Mouse (Mus musculus) left cerebral cortex, adult 18-20 months (tissue): ENCODE measurements around the gene Cysltr2. TPM values are rescaled to one million over a fixed set of nuclear protein-coding genes. Genes with fewer than 3 reads are reported as not detected.

Source experiments
- DNase-seq, 2 experiments: peaks; one replicate each; pipeline ENCODE4 v3.0.0; 2021 to 2022; ENCODE audit warnings: low spot score in 2 of 2, mixed read lengths in 1 of 2
- long read RNA-seq, 2 experiments: library from polyadenylated mRNA; stranded (forward); transcript quantifications; one replicate each; pipeline ENCODE4 v2.0.0; 2021
- total RNA-seq, 2 experiments: library from RNA; stranded (reverse); gene quantifications; 2 replicates each; pipeline ENCODE4 v1.2.3; 2021

The Cysltr2 gene
- total RNA-seq, result 1 to 10 TPM; 1.6 to 1.9 TPM
- long read RNA-seq, experiment 1, partial matches to known transcripts, result 0 of 1 reads
- long read RNA-seq, experiment 1, other reads (novel, unspliced or antisense), result 1 of 1 reads
- long read RNA-seq, experiment 2, result 0 reads

GRCm38 (mm10) chr14:73048937-73049336 lies at the start of gene Cysltr2:
Gene Cysltr2, minus strand, starts transcription at chr14:73049114.
- DNase-seq, result no peak

- no peak for DNase-seq
These were observed 46.1 kb upstream of the Cysltr2 start for GRCm38 (mm10) chr14:73094802-73095550.

GRCm38 (mm10) chr14:73092871-73093270 lies 44.0 kb upstream of the Cysltr2 start:
- no peak for DNase-seq

- DNase-seq, result no peak
These were observed 39.3 kb upstream of the Cysltr2 start for GRCm38 (mm10) chr14:73088224-73088623.

- no peak for DNase-seq
These were observed 38.8 kb upstream of the Cysltr2 start for GRCm38 (mm10) chr14:73087746-73088145.

- DNase-seq, result no peak
These were observed 38.3 kb upstream of the Cysltr2 start for GRCm38 (mm10) chr14:73087247-73087646.

- DNase-seq, result no peak
These were observed 37.5 kb upstream of the Cysltr2 start for GRCm38 (mm10) chr14:73086425-73086824.

GRCm38 (mm10) chr14:73083563-73083962 lies 34.6 kb upstream of the Cysltr2 start:
- no peak for DNase-seq

- DNase-seq, result no peak
These were observed 15.5 kb upstream of the Cysltr2 start for GRCm38 (mm10) chr14:73064460-73064859.

- DNase-seq, result no peak
These were observed 9.8 kb upstream of the Cysltr2 start for GRCm38 (mm10) chr14:73058755-73059154.

GRCm38 (mm10) chr14:73057764-73058163 lies 8.8 kb upstream of the Cysltr2 start:
- DNase-seq, result no peak

- no peak for DNase-seq
These were observed 7.9 kb upstream of the Cysltr2 start for GRCm38 (mm10) chr14:73056813-73057212.

- no peak for DNase-seq
These were observed 3.5 kb downstream of the Cysltr2 start for GRCm38 (mm10) chr14:73045199-73045928.

- DNase-seq, result no peak
These were observed 7.2 kb downstream of the Cysltr2 start for GRCm38 (mm10) chr14:73041689-73042088.

- DNase-seq, result no peak
These were observed 15.6 kb downstream of the Cysltr2 start for GRCm38 (mm10) chr14:73033290-73033689.

- DNase-seq, result no peak
These were observed 17.7 kb downstream of the Cysltr2 start for GRCm38 (mm10) chr14:73031218-73031617.

- DNase-seq, result no peak
These were observed 31.6 kb downstream of the Cysltr2 start for GRCm38 (mm10) chr14:73017272-73017671.

- no peak for DNase-seq
These were observed 33.5 kb downstream of the Cysltr2 start for GRCm38 (mm10) chr14:73015386-73015785.

GRCm38 (mm10) chr14:73013723-73014544 lies 35.0 kb downstream of the Cysltr2 start:
- DNase-seq, result no peak

GRCm38 (mm10) chr14:73001814-73002213 lies 47.1 kb downstream of the Cysltr2 start:
- DNase-seq, result no peak

- peak; percentile 40 to 68 for DNase-seq
These were observed 48.6 kb downstream of the Cysltr2 start for GRCm38 (mm10) chr14:73000325-73000724.
